Mouse (Mus musculus): ENCODE measurements at regions not wholly inside any gene's neighbourhood (a gene's known extent, or its start where the extent isn't known, plus 50 kb on each side); places are given as distances from the start of the nearest gene placed in this dataset.

DNA sequence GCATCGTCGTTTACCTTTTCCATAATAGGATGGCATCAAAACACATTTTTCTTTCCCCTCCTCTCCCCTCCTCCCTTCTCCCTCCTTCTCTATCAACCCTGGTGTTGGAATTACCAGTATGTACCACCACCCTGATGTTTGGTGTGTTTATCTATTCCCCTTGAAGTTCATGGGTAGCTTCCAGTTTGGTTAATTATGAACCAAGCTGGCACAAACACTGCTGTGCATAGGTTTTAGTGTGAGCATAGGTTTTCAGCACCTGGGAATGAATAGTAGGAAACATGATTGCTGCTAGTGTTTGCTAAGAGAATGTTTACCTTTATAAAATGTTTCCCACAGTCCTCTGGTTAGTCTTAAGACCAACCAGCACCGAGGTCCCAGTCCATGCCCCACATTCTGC, 420.1 kb downstream of the Nr2f2 start:
- TF ChIP-seq CTCF (IDR thresholded peaks at IDR 0.05; ENCODE audit: control insufficient read depth, insufficient read depth, insufficient replicate concordance, low read depth, low read length), result no peak
- TF ChIP-seq POLR2A (IDR thresholded peaks at IDR 0.05; ENCODE audit: control insufficient read depth, low read depth, low read length), result no peak
- H3K4me1 ChIP-seq (ENCODE audit: control insufficient read depth, insufficient read depth, low read length), result no peaks in the 10 kb centered on the region
- H3K36me3 ChIP-seq (ENCODE audit: control insufficient read depth, insufficient read depth, low read length), result no peaks in the 10 kb centered on the region; the same call in 1 of the 2 replicates
- H3K4me3 ChIP-seq (ENCODE audit: control insufficient read depth, low read depth, low read length), result no peak overlapping the region
- no peaks in the 10 kb centered on the region for H3K27me3 ChIP-seq (ENCODE audit: control insufficient read depth, insufficient read depth, low read length)
- no peak overlapping the region for H3K27ac ChIP-seq (ENCODE audit: control insufficient read depth, insufficient read depth, low read depth, low read length)

DNA sequence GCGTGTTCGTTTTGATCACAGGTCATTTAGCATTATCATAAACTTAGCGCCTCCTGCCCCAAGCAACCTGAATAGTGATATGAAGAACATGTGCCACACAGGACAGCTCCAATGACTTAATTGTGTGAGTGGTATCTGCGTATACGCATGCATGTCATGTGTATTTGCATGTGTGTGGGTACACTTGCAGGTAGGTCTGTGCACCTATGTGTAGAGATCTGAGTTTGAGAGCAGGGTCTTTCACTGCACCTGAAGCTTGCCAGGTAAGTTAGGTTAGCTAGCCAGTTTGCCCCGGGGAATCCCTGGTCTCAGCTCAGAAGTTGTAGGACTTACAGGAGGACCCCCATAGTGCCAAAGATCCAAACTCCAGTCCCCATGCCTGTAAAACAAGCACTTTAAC, 424.7 kb downstream of the Nr2f2 start:
- H3K4me3 ChIP-seq (ENCODE audit: control insufficient read depth, low read depth, low read length), result no peak overlapping the region
- H3K27ac ChIP-seq (ENCODE audit: control insufficient read depth, insufficient read depth, low read depth, low read length), result no peak overlapping the region
- no peaks in the 10 kb centered on the region for H3K4me1 ChIP-seq (ENCODE audit: control insufficient read depth, insufficient read depth, low read length)
- H3K27me3 ChIP-seq (ENCODE audit: control insufficient read depth, insufficient read depth, low read length), result no peaks in the 10 kb centered on the region
- TF ChIP-seq POLR2A (IDR thresholded peaks at IDR 0.05; ENCODE audit: control insufficient read depth, low read depth, low read length) (no peak), CTCF (IDR thresholded peaks at IDR 0.05; ENCODE audit: control insufficient read depth, insufficient read depth, insufficient replicate concordance, low read depth, low read length) (no peak)
- H3K36me3 ChIP-seq (ENCODE audit: control insufficient read depth, insufficient read depth, low read length), result no peaks in the 10 kb centered on the region

DNA sequence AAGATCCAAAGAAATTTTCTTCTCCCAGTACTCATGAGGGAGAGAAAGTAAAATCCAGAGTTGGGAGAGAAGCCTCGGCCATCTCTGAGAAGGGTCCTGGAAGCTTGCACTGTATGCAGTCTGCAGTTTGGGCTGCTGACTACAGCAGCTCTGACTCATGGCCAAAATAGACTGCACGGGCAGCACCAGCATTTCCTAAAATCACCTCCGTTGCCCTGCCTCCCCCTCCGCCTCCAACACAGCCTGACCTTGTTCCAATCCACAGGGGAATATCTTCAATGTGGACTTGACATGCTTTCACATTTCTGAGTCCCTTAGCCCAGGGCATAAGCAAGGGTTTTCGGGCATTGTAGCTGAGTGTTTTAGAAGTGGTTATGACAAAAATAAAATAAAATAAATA, 441.3 kb downstream of the Nr2f2 start:
- Histone ChIP-seq H3K4me1 (ENCODE audit: control insufficient read depth, insufficient read depth, low read length) (no peaks in the 10 kb centered on the region; the same call in 1 of the 2 replicates), H3K4me3 (ENCODE audit: control insufficient read depth, low read depth, low read length) (peak overlapping the region; percentile 65), H3K36me3 (ENCODE audit: control insufficient read depth, insufficient read depth, low read length) (no peaks in the 10 kb centered on the region; the same call in 1 of the 2 replicates), H3K27me3 (ENCODE audit: control insufficient read depth, insufficient read depth, low read length) (no peaks in the 10 kb centered on the region), H3K27ac (ENCODE audit: control insufficient read depth, insufficient read depth, low read depth, low read length) (no peak overlapping the region)
- TF ChIP-seq CTCF (IDR thresholded peaks at IDR 0.05; ENCODE audit: control insufficient read depth, insufficient read depth, insufficient replicate concordance, low read depth, low read length) (no peak), POLR2A (IDR thresholded peaks at IDR 0.05; ENCODE audit: control insufficient read depth, low read depth, low read length) (peak; percentile 29; the same call in 1 of the 2 replicates)

DNA sequence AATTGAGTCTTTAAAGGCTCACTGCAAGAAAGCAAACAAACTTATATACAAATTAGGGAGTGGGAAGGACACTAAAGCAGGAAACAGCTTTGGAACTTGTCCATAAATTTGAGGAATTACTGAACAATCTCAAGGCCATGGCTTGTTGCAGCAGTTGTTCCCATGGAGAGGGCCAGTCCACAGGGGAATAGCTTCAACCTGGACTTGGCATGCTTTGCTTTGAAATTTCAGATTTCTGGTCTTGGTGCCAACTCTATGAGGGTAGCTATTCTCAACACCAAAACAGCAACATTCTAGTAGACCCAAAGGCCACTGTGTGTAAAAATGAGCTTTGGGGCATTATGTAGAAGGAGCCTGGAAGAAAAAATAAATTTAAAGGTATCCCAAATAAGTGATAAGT, 442.0 kb downstream of the Nr2f2 start:
- Histone ChIP-seq H3K4me3 (ENCODE audit: control insufficient read depth, low read depth, low read length) (no peak overlapping the region; the same call in 1 of the 2 replicates), H3K4me1 (ENCODE audit: control insufficient read depth, insufficient read depth, low read length) (no peaks in the 10 kb centered on the region; the same call in 1 of the 2 replicates), H3K27ac (ENCODE audit: control insufficient read depth, insufficient read depth, low read depth, low read length) (no peak overlapping the region), H3K36me3 (ENCODE audit: control insufficient read depth, insufficient read depth, low read length) (no peaks in the 10 kb centered on the region; the same call in 1 of the 2 replicates), H3K27me3 (ENCODE audit: control insufficient read depth, insufficient read depth, low read length) (no peaks in the 10 kb centered on the region)
- TF ChIP-seq POLR2A (IDR thresholded peaks at IDR 0.05; ENCODE audit: control insufficient read depth, low read depth, low read length), result no peak

DNA sequence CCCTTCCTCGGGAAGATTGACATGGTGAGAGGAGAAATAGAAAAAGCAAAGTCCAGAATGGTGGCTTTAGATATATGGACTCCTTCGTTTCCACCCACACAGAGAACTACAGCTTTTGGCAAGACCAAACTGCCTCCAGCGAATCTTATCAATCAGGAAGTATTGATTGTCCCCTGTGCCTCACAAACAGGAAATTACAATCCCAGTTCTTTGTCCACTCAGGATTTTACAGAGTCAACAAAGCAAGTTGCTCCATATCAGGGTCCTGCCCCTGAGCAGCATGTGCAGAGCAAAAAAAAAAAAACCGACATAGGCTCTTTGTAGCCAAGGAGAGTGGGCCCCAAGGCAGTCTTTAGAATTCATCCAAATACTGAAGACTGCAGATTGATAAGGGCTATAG, 454.8 kb downstream of the Nr2f2 start:
- Histone ChIP-seq H3K36me3 (ENCODE audit: control insufficient read depth, insufficient read depth, low read length) (no peaks in the 10 kb centered on the region; the same call in 1 of the 2 replicates), H3K27ac (ENCODE audit: control insufficient read depth, insufficient read depth, low read depth, low read length) (peak overlapping the region; percentile 97), H3K4me1 (ENCODE audit: control insufficient read depth, insufficient read depth, low read length) (no peaks in the 10 kb centered on the region; the same call in none of the 2 replicates), H3K27me3 (ENCODE audit: control insufficient read depth, insufficient read depth, low read length) (no peaks in the 10 kb centered on the region), H3K4me3 (ENCODE audit: control insufficient read depth, low read depth, low read length) (peak overlapping the region; percentile 86)
- TF ChIP-seq CTCF (IDR thresholded peaks at IDR 0.05; ENCODE audit: control insufficient read depth, insufficient read depth, insufficient replicate concordance, low read depth, low read length), result no peak
- no peak for TF ChIP-seq POLR2A (IDR thresholded peaks at IDR 0.05; ENCODE audit: control insufficient read depth, low read depth, low read length)

DNA sequence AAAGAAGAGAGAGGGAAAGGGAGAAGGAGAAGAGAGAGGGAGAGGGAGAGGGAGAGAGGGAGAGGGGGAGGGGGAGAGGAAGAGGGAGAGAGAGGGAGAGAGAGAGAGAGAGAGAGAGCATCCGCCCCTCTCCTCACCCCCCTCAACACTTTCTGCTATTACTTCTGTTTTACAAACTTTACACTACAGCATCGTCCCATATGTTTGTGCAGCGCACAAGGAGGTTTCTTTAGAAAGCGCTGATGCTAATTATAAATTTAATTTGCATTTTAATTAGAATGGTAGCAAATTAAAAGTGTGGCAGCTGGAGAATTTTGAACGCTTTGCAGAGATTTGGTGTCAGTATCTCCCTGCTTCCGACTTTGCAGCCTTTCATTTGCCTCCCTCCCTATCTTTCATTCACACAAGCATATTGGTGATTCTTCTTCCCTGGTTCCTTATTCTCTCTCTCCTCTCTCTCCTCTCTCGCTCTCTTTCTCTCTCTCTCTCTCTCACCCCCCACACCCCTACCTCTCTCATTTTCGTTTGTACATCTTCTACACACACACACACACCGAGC, 476.0 kb downstream of the Nr2f2 start:
- H3K27ac ChIP-seq (ENCODE audit: control insufficient read depth, insufficient read depth, low read depth, low read length), result no peak overlapping the region
- no peaks in the 10 kb centered on the region for H3K4me1 ChIP-seq (ENCODE audit: control insufficient read depth, insufficient read depth, low read length)
- H3K4me3 ChIP-seq (ENCODE audit: control insufficient read depth, low read depth, low read length), result no peak overlapping the region
- no peaks in the 10 kb centered on the region for H3K36me3 ChIP-seq (ENCODE audit: control insufficient read depth, insufficient read depth, low read length)
- no peak for TF ChIP-seq POLR2A (IDR thresholded peaks at IDR 0.05; ENCODE audit: control insufficient read depth, low read depth, low read length)
- no peak for TF ChIP-seq CTCF (IDR thresholded peaks at IDR 0.05; ENCODE audit: control insufficient read depth, insufficient read depth, insufficient replicate concordance, low read depth, low read length)
- no peaks in the 10 kb centered on the region for H3K27me3 ChIP-seq (ENCODE audit: control insufficient read depth, insufficient read depth, low read length)

DNA sequence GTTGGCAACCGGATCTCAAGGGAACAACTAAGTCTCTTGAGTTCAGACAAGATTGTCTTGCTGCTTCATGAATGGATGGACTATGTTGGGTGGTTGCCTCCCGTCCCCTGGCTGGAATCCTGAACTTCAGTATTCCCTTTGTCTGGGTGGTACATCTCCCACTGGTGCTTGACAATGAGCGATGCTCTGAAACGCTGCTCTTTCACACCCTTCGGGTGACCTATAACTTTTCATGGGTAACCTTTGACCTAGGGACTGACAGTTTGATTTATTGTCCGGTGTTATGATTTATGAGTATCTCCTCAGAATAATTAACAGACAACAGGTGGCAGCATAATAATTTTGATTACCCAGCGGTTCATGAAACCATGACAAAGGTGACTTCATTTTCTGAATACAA, 478.3 kb downstream of the Nr2f2 start:
- no peak overlapping the region for H3K4me3 ChIP-seq (ENCODE audit: control insufficient read depth, low read depth, low read length)
- no peaks in the 10 kb centered on the region for H3K4me1 ChIP-seq (ENCODE audit: control insufficient read depth, insufficient read depth, low read length)
- 0 out of 2 replicates have a peak overlapping the region, but pooled peaks have one; percentile 21 for H3K27ac ChIP-seq (ENCODE audit: control insufficient read depth, insufficient read depth, low read depth, low read length)
- TF ChIP-seq POLR2A (IDR thresholded peaks at IDR 0.05; ENCODE audit: control insufficient read depth, low read depth, low read length) (no peak), CTCF (IDR thresholded peaks at IDR 0.05; ENCODE audit: control insufficient read depth, insufficient read depth, insufficient replicate concordance, low read depth, low read length) (no peak)
- H3K27me3 ChIP-seq (ENCODE audit: control insufficient read depth, insufficient read depth, low read length), result no peaks in the 10 kb centered on the region
- no peaks in the 10 kb centered on the region; the same call in 1 of the 2 replicates for H3K36me3 ChIP-seq (ENCODE audit: control insufficient read depth, insufficient read depth, low read length)
